Mouse (Mus musculus) layer of hippocampus, adult 8-10 months (tissue): ENCODE measurements around the gene Tenm1. TPM values are rescaled to one million over a fixed set of nuclear protein-coding genes. Genes with fewer than 3 reads are reported as not detected.

Source experiments
- total RNA-seq, 4 experiments: library from RNA; stranded (reverse); gene quantifications; 2 replicates each; pipeline ENCODE4 v1.2.4; 2022

The Tenm1 gene
- total RNA-seq, 4 experiments from 2014 or later, result 31.3 to 35.7 (median 33.9) TPM

Other genes starting within 250 kb of the Tenm1 start
- gene Tex13c1, start 162.0 kb upstream of the Tenm1 start, total RNA-seq, result not detected